Mouse (Mus musculus): ENCODE measurements around the gene Cnst. TPM values are rescaled to one million over a fixed set of nuclear protein-coding genes. Genes with fewer than 3 reads are reported as not detected.

Cnst gene
- polyA plus RNA-seq, 1 experiment from 2014 or later: 23.0 TPM

DNA sequence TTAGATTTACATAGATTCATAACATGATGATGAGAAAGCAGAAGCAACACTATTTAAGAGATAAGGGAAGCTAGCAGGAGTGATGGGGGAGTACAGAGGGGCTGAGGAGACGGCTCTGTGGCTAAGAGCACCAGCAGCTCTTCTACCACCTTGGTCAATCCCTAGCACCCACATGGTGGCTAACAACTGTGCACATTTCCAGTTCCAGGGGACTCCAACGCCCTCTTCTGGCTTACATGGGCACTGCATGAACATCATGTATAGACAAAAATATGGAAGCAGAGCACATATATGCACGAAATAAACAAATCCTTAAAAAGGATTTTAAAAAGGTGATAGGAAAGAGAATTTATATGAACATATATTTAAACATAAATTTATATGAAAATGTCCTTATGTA is 4.7 kb upstream of the Cnst start:
- Histone ChIP-seq H3K27ac (no peak overlapping the region), H3K9ac (no peak overlapping the region), H3K4me1 (peaks cover 13% of the 10 kb centered on the region), H3K27me3 (no peaks in the 10 kb centered on the region), H3K4me2 (no peak overlapping the region), H3K4me3 (no peak overlapping the region), H3K9me3 (replicated peaks) (no peaks in the 10 kb centered on the region), H3K36me3 (ENCODE audit: poor library complexity, severe bottlenecking) (peaks cover 29% of the 10 kb centered on the region)
- no peak for ATAC-seq
- 59% methylated on average over 3 of the region's 3 CpGs for WGBS

DNA sequence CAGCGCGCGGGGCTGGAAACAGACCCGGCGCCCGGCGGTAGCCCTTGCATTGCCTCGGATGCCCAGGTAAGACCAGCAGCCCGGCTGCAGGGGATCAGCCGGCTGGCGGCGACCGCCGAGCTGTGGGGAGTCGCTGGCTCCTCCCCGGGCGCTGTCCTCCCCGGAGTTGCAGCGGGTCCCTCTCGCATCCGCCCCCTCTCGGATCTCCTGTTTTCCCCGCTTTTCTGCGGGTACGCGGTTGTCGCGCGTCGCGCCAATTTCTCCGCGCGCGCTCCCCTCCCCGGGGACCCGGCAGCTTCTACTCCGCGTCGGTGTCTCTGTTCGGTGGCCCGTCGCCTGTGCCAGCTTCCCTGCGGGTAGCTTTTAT is 364 bp downstream of the Cnst start:
- Histone ChIP-seq H3K9me3 (replicated peaks) (no peaks in the 10 kb centered on the region), H3K4me2 (peak overlapping the region; percentile 86), H3K4me3 (peak overlapping the region; percentile 63), H3K9ac (peak overlapping the region; percentile 82), H3K27me3 (no peaks in the 10 kb centered on the region), H3K36me3 (ENCODE audit: poor library complexity, severe bottlenecking) (no peaks in the 10 kb centered on the region), H3K27ac (peak overlapping the region; percentile 97), H3K4me1 (peaks cover 28% of the 10 kb centered on the region)
- WGBS: under 1% methylated on average over 40 of the region's 44 CpGs
- ATAC-seq: peak; percentile 84

GRCm38 (mm10) chr1:179547176-179547575 is 1.0 kb downstream of the Cnst start:
- Histone ChIP-seq H3K4me3 (peak overlapping the region; percentile 63), H3K4me1 (peaks cover 28% of the 10 kb centered on the region), H3K27me3 (no peaks in the 10 kb centered on the region), H3K9me3 (replicated peaks) (no peaks in the 10 kb centered on the region), H3K4me2 (peak overlapping the region; percentile 86), H3K9ac (peak overlapping the region; percentile 82), H3K36me3 (ENCODE audit: poor library complexity, severe bottlenecking) (no peaks in the 10 kb centered on the region), H3K27ac (peak overlapping the region; percentile 97)
- 8% methylated on average over 5 of the region's 5 CpGs for WGBS
- ATAC-seq: no peak

DNA sequence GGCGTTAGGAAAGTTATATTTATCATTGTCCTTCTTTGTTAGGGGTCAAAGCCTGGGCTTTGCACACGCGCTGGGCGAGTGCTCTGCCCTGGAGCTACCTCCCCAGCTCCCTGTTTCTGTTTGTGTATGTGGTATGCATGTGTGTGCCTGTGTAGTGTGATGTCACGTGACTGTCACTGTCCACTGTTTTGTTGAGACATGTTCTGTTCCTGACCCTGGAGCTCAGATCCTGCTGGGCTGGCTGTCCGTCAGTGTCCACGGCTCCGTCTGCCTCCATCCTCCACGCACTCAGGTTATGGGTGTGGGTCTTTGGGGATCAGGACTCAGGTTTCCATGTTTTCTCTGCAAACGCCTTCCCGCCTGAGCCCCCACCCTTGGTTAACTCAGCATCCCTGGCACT is 2.0 kb downstream of the Cnst start:
- H3K27me3 ChIP-seq: no peaks in the 10 kb centered on the region
- peaks cover 28% of the 10 kb centered on the region for H3K4me1 ChIP-seq
- WGBS: 78% methylated on average over 11 of the region's 11 CpGs
- no peaks in the 10 kb centered on the region for H3K9me3 ChIP-seq (replicated peaks)
- ATAC-seq: no peak
- no peak overlapping the region for H3K27ac ChIP-seq
- no peaks in the 10 kb centered on the region for H3K36me3 ChIP-seq (ENCODE audit: poor library complexity, severe bottlenecking)
- peak overlapping the region; percentile 86 for H3K4me2 ChIP-seq
- 0 out of 2 replicates have a peak overlapping the region, but pooled peaks have one; percentile 3 for H3K4me3 ChIP-seq
- H3K9ac ChIP-seq: peak overlapping the region; percentile 21; the same call in 1 of the 2 replicates

- H3K9me3 ChIP-seq (replicated peaks): no peaks in the 10 kb centered on the region
- ATAC-seq: no peak
- no peaks in the 10 kb centered on the region for H3K36me3 ChIP-seq (ENCODE audit: poor library complexity, severe bottlenecking)
- no peak overlapping the region for H3K27ac ChIP-seq
- no peak overlapping the region for H3K4me3 ChIP-seq
- H3K4me1 ChIP-seq: peaks cover 28% of the 10 kb centered on the region
- H3K27me3 ChIP-seq: no peaks in the 10 kb centered on the region
- 90% methylated on average over 5 of the region's 5 CpGs for WGBS
- H3K4me2 ChIP-seq: no peak overlapping the region
- no peak overlapping the region for H3K9ac ChIP-seq
Measured at GRCm38 (mm10) chr1:179548996-179549752, 3.0 kb downstream of the Cnst start.

- Histone ChIP-seq H3K4me2 (no peak overlapping the region), H3K9me3 (replicated peaks) (no peaks in the 10 kb centered on the region), H3K4me1 (peaks cover 15% of the 10 kb centered on the region), H3K36me3 (ENCODE audit: poor library complexity, severe bottlenecking) (no peaks in the 10 kb centered on the region), H3K27me3 (no peaks in the 10 kb centered on the region), H3K9ac (no peak overlapping the region), H3K4me3 (no peak overlapping the region), H3K27ac (no peak overlapping the region)
- WGBS: 91% methylated on average over 3 of the region's 3 CpGs
- ATAC-seq: no peak
Measured at GRCm38 (mm10) chr1:179551336-179551735, 5.2 kb downstream of the Cnst start.

DNA sequence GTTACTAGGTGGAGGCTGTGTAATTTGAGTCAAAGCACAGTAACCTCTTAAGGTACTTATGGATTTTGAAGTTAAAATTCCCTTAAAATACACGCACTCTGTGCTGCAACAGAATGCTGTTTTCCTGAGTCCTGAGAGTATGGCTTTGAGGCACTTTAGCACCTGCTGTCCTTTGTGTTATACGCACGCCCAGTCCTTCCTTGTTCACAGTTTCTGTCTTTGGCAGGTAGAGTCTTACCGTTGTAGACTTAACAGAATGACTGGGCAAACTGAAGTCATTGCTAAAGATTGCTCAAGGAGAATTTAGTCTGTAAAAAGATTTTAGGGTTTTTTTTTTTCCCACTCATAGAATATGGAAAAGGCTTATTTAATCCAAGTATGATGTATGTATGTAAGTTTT is 5.8 kb downstream of the Cnst start:
- Histone ChIP-seq H3K27ac (no peak overlapping the region), H3K36me3 (ENCODE audit: poor library complexity, severe bottlenecking) (no peaks in the 10 kb centered on the region), H3K27me3 (no peaks in the 10 kb centered on the region), H3K9me3 (replicated peaks) (no peaks in the 10 kb centered on the region), H3K4me3 (no peak overlapping the region), H3K4me2 (no peak overlapping the region), H3K4me1 (peaks cover 15% of the 10 kb centered on the region), H3K9ac (no peak overlapping the region)
- WGBS: 91% methylated on average over 4 of the region's 4 CpGs
- ATAC-seq: no peak

DNA sequence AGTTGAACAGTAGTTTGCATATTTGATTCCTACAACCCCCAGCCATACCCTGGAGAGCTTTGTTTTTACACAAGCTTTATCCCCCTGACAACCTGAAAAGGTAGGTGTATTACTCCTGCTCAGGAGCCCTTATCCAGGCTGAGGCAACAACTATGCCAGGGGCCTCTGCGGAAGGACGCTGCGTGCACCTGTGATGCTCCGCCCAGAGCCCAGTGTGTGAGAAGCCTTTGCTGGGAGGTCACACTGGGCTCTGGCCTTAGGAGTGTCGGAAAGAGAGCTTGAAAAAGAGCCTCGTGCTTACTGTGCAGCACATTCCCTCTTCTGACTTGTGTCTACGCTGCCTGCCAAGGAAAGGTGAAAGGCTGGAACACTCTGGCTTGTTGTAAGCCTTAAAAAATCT is 6.6 kb downstream of the Cnst start:
- Histone ChIP-seq H3K9ac (no peak overlapping the region), H3K27ac (no peak overlapping the region), H3K4me1 (peaks cover 8% of the 10 kb centered on the region), H3K27me3 (no peaks in the 10 kb centered on the region), H3K36me3 (ENCODE audit: poor library complexity, severe bottlenecking) (no peaks in the 10 kb centered on the region), H3K4me3 (no peak overlapping the region), H3K4me2 (no peak overlapping the region), H3K9me3 (replicated peaks) (no peaks in the 10 kb centered on the region)
- ATAC-seq: no peak
- 40% methylated on average over 7 of the region's 7 CpGs for WGBS

DNA sequence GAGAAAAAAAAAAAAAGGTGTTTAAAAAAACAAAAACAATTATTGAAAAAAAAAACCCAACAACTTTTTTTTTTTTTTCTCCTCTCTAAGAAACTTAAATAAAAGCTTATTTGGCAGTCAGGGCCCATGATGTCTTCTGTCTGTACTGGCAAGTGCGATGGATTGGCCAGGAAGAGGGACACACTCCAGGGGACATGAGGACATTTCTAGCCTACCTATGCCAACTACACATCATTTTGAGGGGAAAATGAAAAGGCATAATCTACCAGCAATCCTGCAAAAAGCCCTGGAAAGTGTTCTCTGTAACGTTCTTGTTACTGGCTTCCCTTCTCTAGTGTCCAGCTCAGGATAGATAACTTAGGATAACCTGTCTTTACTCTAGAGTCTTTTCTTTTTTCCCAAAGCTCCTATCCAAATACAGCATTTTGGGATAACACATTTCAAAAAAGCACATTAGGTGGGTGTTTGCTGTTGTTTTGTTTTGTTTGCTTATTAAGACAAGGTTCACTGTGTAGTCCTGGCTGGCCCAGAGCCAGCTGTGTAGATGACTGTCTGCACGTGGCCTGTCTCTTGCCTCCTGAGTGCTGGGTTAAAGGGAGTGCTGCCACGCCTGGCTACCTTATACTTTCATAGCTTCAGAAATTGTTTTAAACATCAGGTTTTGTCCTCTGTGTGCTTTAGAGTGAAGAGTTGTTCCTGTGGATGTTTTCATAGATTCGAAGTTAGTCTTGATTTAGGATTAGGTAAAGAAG is 7.2 kb downstream of the Cnst start:
- Histone ChIP-seq H3K4me1 (peaks cover 2% of the 10 kb centered on the region), H3K4me3 (no peak overlapping the region), H3K9me3 (replicated peaks) (no peaks in the 10 kb centered on the region), H3K27me3 (no peaks in the 10 kb centered on the region), H3K9ac (no peak overlapping the region), H3K36me3 (ENCODE audit: poor library complexity, severe bottlenecking) (no peaks in the 10 kb centered on the region), H3K27ac (no peak overlapping the region), H3K4me2 (no peak overlapping the region)
- no peak for ATAC-seq
- WGBS: 70% methylated on average over 5 of the region's 5 CpGs

- H3K9me3 ChIP-seq (replicated peaks): no peaks in the 10 kb centered on the region
- 85% methylated on average over 4 of the region's 4 CpGs for WGBS
Measured at GRCm38 (mm10) chr1:179553949-179554347, 7.8 kb downstream of the Cnst start.

GRCm38 (mm10) chr1:179556921-179557320 is 10.8 kb downstream of the Cnst start:
- 88% methylated on average over 3 of the region's 3 CpGs for WGBS
- ATAC-seq: no peak
- no peaks in the 10 kb centered on the region for H3K36me3 ChIP-seq (ENCODE audit: poor library complexity, severe bottlenecking)
- H3K9me3 ChIP-seq (replicated peaks): no peaks in the 10 kb centered on the region
- H3K4me2 ChIP-seq: no peak overlapping the region
- no peaks in the 10 kb centered on the region for H3K27me3 ChIP-seq
- H3K4me3 ChIP-seq: no peak overlapping the region
- H3K9ac ChIP-seq: no peak overlapping the region
- no peak overlapping the region for H3K27ac ChIP-seq
- no peaks in the 10 kb centered on the region for H3K4me1 ChIP-seq

More at GRCm38 (mm10) chr1:179553949-179554347, 7.8 kb downstream of the Cnst start:
- Histone ChIP-seq H3K4me3 (no peak overlapping the region), H3K9ac (no peak overlapping the region), H3K36me3 (ENCODE audit: poor library complexity, severe bottlenecking) (no peaks in the 10 kb centered on the region), H3K4me1 (no peaks in the 10 kb centered on the region), H3K27ac (no peak overlapping the region), H3K4me2 (no peak overlapping the region), H3K27me3 (no peaks in the 10 kb centered on the region)
- no peak for ATAC-seq

- no peak for ATAC-seq
- H3K36me3 ChIP-seq (ENCODE audit: poor library complexity, severe bottlenecking): no peaks in the 10 kb centered on the region
- H3K9me3 ChIP-seq (replicated peaks): no peaks in the 10 kb centered on the region
- H3K4me1 ChIP-seq: 0 out of 2 replicates have a peak, but pooled peaks cover 6% of the 10 kb centered on the region
- no peak overlapping the region for H3K9ac ChIP-seq
- WGBS: 84% methylated on average over 11 of the region's 11 CpGs
- no peak overlapping the region for H3K4me3 ChIP-seq
- H3K27ac ChIP-seq: no peak overlapping the region
- no peak overlapping the region for H3K4me2 ChIP-seq
- no peaks in the 10 kb centered on the region for H3K27me3 ChIP-seq
Measured at GRCm38 (mm10) chr1:179559446-179560194, 13.4 kb downstream of the Cnst start.

Data from forebrain, embryonic 13.5 days (tissue).